Mouse (Mus musculus) hindbrain, embryonic 10.5 days (tissue): ENCODE measurements at regions not wholly inside any gene's neighbourhood (a gene's known extent, or its start where the extent isn't known, plus 50 kb on each side); places are given as distances from the start of the nearest gene placed in this dataset.

Experiments
- DNase-seq: peaks from one replicate; pipeline ENCODE4 v3.0.0-alpha.2; 2017; ENCODE audit warnings: low spot score
- H3K27ac ChIP-seq: fragments of 300-500 bp; sonication (generic); 2 replicates; pipeline ENCODE4 v1.5.1; 2016; ENCODE audit warnings: mild to moderate bottlenecking, moderate library complexity
- H3K27me3 ChIP-seq: fragments of 300-500 bp; sonication (generic); 2 replicates; pipeline ENCODE4 v1.6.1; 2016; ENCODE audit warnings: mild to moderate bottlenecking; ENCODE audit not compliant: poor library complexity, insufficient read depth, severe bottlenecking
- H3K36me3 ChIP-seq: fragments of 300-500 bp; sonication (generic); 2 replicates; pipeline ENCODE4 v1.6.1; 2016; ENCODE audit warnings: mild to moderate bottlenecking, moderate library complexity
- H3K4me1 ChIP-seq: fragments of 300-500 bp; sonication (generic); replicated peaks from 2 replicates; pipeline ENCODE4 v1.6.1; 2016; ENCODE audit warnings: mild to moderate bottlenecking
- H3K4me3 ChIP-seq: fragments of 300-500 bp; sonication (generic); 2 replicates; pipeline ENCODE4 v1.5.1; 2016; ENCODE audit warnings: mild to moderate bottlenecking, moderate library complexity
- H3K9me3 ChIP-seq: fragments of 300-500 bp; sonication (generic); 2 replicates; pipeline ENCODE4 v1.6.1; 2016; ENCODE audit warnings: mild to moderate bottlenecking, moderate library complexity
- WGBS: fragments of 180-500 bp; shearing (Covaris S2); methylation state at CpG from one replicate; pipeline ENCODE4 v1.1.7; 2016; 5-methylcytosine and 5-hydroxymethylcytosine counted together

GRCm38 (mm10) chr9:68166556-68166955 lies 326.4 kb downstream of the Vps13c start:
- H3K9me3 ChIP-seq, result no peaks in the 10 kb centered on the region
- DNase-seq, result no peak
- no peaks in the 10 kb centered on the region for H3K4me1 ChIP-seq
- no peaks in the 10 kb centered on the region for H3K27me3 ChIP-seq
- WGBS, result 58% methylated on average over 4 of the region's 4 CpGs
- no peak overlapping the region for H3K4me3 ChIP-seq
- no peaks in the 10 kb centered on the region for H3K36me3 ChIP-seq
- no peak overlapping the region for H3K27ac ChIP-seq

GRCm38 (mm10) chr9:68188921-68189320 lies 348.7 kb downstream of the Vps13c start:
- H3K4me1 ChIP-seq, result no peaks in the 10 kb centered on the region
- H3K36me3 ChIP-seq, result no peaks in the 10 kb centered on the region
- H3K27me3 ChIP-seq, result no peaks in the 10 kb centered on the region
- H3K9me3 ChIP-seq, result no peaks in the 10 kb centered on the region
- DNase-seq, result no peak
- no peak overlapping the region for H3K4me3 ChIP-seq
- H3K27ac ChIP-seq, result no peak overlapping the region

GRCm38 (mm10) chr9:68199831-68200230 lies 359.6 kb downstream of the Vps13c start:
- Histone ChIP-seq H3K27ac (no peak overlapping the region), H3K4me3 (no peak overlapping the region), H3K9me3 (no peaks in the 10 kb centered on the region), H3K27me3 (no peaks in the 10 kb centered on the region), H3K36me3 (no peaks in the 10 kb centered on the region), H3K4me1 (peaks cover 8% of the 10 kb centered on the region; the same call in 1 of the 2 replicates)
- DNase-seq, result no peak
- 82% methylated on average over 4 of the region's 4 CpGs for WGBS

- no peak for DNase-seq
- 35% methylated on average over 5 of the region's 5 CpGs for WGBS
- no peaks in the 10 kb centered on the region for H3K36me3 ChIP-seq
These were observed 360.8 kb downstream of the Vps13c start for GRCm38 (mm10) chr9:68201031-68201430.

GRCm38 (mm10) chr9:68225694-68226093 lies 385.5 kb downstream of the Vps13c start:
- Histone ChIP-seq H3K4me1 (no peaks in the 10 kb centered on the region), H3K27me3 (no peaks in the 10 kb centered on the region), H3K9me3 (no peaks in the 10 kb centered on the region), H3K4me3 (no peak overlapping the region), H3K27ac (no peak overlapping the region), H3K36me3 (no peaks in the 10 kb centered on the region)
- WGBS, result 89% methylated on average over 6 of the region's 6 CpGs
- no peak for DNase-seq

More at GRCm38 (mm10) chr9:68201031-68201430, 360.8 kb downstream of the Vps13c start:
- Histone ChIP-seq H3K27me3 (no peaks in the 10 kb centered on the region), H3K27ac (no peak overlapping the region), H3K4me1 (peaks cover 8% of the 10 kb centered on the region; the same call in 1 of the 2 replicates), H3K4me3 (no peak overlapping the region), H3K9me3 (no peaks in the 10 kb centered on the region)

GRCm38 (mm10) chr9:68231131-68231530 lies 390.9 kb downstream of the Vps13c start:
- WGBS, result 86% methylated on average over 3 of the region's 3 CpGs
- Histone ChIP-seq H3K27ac (no peak overlapping the region), H3K36me3 (no peaks in the 10 kb centered on the region), H3K4me1 (no peaks in the 10 kb centered on the region), H3K9me3 (no peaks in the 10 kb centered on the region), H3K27me3 (no peaks in the 10 kb centered on the region), H3K4me3 (no peak overlapping the region)
- DNase-seq, result no peak

- no peaks in the 10 kb centered on the region for H3K9me3 ChIP-seq
- H3K36me3 ChIP-seq, result no peaks in the 10 kb centered on the region
- H3K4me1 ChIP-seq, result no peaks in the 10 kb centered on the region
- H3K4me3 ChIP-seq, result no peak overlapping the region
- no peaks in the 10 kb centered on the region for H3K27me3 ChIP-seq
- peak; percentile 12 for DNase-seq
- H3K27ac ChIP-seq, result no peak overlapping the region
- WGBS, result 51% methylated on average over 12 of the region's 12 CpGs
These were observed 394.9 kb downstream of the Vps13c start for GRCm38 (mm10) chr9:68234979-68235649.

GRCm38 (mm10) chr9:68239121-68239520 lies 398.9 kb downstream of the Vps13c start:
- H3K4me1 ChIP-seq, result no peaks in the 10 kb centered on the region
- no peak overlapping the region for H3K27ac ChIP-seq
- DNase-seq, result no peak
- H3K9me3 ChIP-seq, result no peaks in the 10 kb centered on the region
- H3K36me3 ChIP-seq, result no peaks in the 10 kb centered on the region
- no peak overlapping the region for H3K4me3 ChIP-seq
- H3K27me3 ChIP-seq, result no peaks in the 10 kb centered on the region

GRCm38 (mm10) chr9:68239551-68239950 lies 399.4 kb downstream of the Vps13c start:
- no peaks in the 10 kb centered on the region for H3K9me3 ChIP-seq
- H3K4me3 ChIP-seq, result no peak overlapping the region
- no peaks in the 10 kb centered on the region for H3K36me3 ChIP-seq
- H3K4me1 ChIP-seq, result no peaks in the 10 kb centered on the region
- 92% methylated on average over 5 of the region's 5 CpGs for WGBS
- no peaks in the 10 kb centered on the region for H3K27me3 ChIP-seq
- H3K27ac ChIP-seq, result no peak overlapping the region
- no peak for DNase-seq

GRCm38 (mm10) chr9:68250011-68250410 lies 403.6 kb upstream of the Rora start:
- H3K27ac ChIP-seq, result no peak overlapping the region
- H3K27me3 ChIP-seq, result no peaks in the 10 kb centered on the region
- DNase-seq, result no peak
- H3K36me3 ChIP-seq, result no peaks in the 10 kb centered on the region
- H3K4me3 ChIP-seq, result no peak overlapping the region
- H3K4me1 ChIP-seq, result 0 out of 2 replicates have a peak, but pooled peaks cover 3% of the 10 kb centered on the region
- H3K9me3 ChIP-seq, result no peaks in the 10 kb centered on the region
- 91% methylated on average over 16 of the region's 16 CpGs for WGBS

GRCm38 (mm10) chr9:68254218-68254617 lies 399.4 kb upstream of the Rora start:
- Histone ChIP-seq H3K4me1 (no peaks in the 10 kb centered on the region), H3K27me3 (no peaks in the 10 kb centered on the region), H3K4me3 (no peak overlapping the region), H3K36me3 (no peaks in the 10 kb centered on the region), H3K9me3 (no peaks in the 10 kb centered on the region), H3K27ac (no peak overlapping the region)
- no peak for DNase-seq
- 57% methylated on average over 3 of the region's 3 CpGs for WGBS

- H3K4me1 ChIP-seq, result 0 out of 2 replicates have a peak, but pooled peaks cover 5% of the 10 kb centered on the region
- no peak for DNase-seq
- no peaks in the 10 kb centered on the region for H3K27me3 ChIP-seq
- no peak overlapping the region for H3K4me3 ChIP-seq
- H3K36me3 ChIP-seq, result no peaks in the 10 kb centered on the region
- no peaks in the 10 kb centered on the region for H3K9me3 ChIP-seq
- WGBS, result 73% methylated on average over 18 of the region's 18 CpGs
- H3K27ac ChIP-seq, result peak overlapping the region; percentile 29; the same call in 1 of the 2 replicates
These were observed 385.0 kb upstream of the Rora start for GRCm38 (mm10) chr9:68268551-68268950.

- Histone ChIP-seq H3K4me1 (no peaks in the 10 kb centered on the region), H3K27me3 (no peaks in the 10 kb centered on the region), H3K27ac (no peak overlapping the region), H3K36me3 (no peaks in the 10 kb centered on the region), H3K9me3 (no peaks in the 10 kb centered on the region), H3K4me3 (no peak overlapping the region)
- peak; percentile 10 for DNase-seq
- 66% methylated on average over 7 of the region's 7 CpGs for WGBS
These were observed 351.2 kb upstream of the Rora start for GRCm38 (mm10) chr9:68302232-68302925.
